Mouse (Mus musculus): ENCODE measurements at regions not wholly inside any gene's neighbourhood (a gene's known extent, or its start where the extent isn't known, plus 50 kb on each side); places are given as distances from the start of the nearest gene placed in this dataset.

DNA sequence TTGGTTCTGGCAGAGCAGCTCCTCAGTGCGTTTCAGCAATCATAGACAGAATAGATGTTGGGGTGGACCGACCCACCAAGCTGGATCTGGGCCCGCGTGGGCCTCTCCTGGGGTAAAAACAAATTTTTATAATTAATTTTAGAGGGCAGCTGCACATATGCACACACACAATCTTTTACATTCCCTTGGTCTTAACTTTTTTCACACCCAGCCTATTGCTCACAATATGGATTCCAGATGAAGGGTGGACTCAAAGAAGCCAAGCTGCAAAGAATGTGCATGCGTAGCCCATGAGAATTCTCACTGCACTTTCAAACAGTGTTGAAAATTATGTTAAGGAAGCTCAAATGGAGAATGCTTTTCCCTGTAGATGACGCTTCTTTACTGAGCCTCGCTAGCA lies 83.3 kb downstream of the Rbm43 start:
- no peak for TF ChIP-seq POLR2A (IDR thresholded peaks at IDR 0.05; ENCODE audit: control insufficient read depth in 1 of 2, insufficient read depth in 1 of 2, low read depth in 1 of 2, low read length in 2 of 2, poor library complexity in 1 of 2)
- TF ChIP-seq CHD1 (IDR thresholded peaks at IDR 0.05; ENCODE audit: low read depth, low read length): no peak
- no peak for TF ChIP-seq CTCF (IDR thresholded peaks at IDR 0.05 in 2 of 3, conservative IDR thresholded peaks at IDR 0.05 in 1 of 3; ENCODE audit: control insufficient read depth in 1 of 3, insufficient read depth in 1 of 3, low read depth in 2 of 3, low read length in 3 of 3, poor library complexity in 1 of 3, severe bottlenecking in 1 of 3)
- TF ChIP-seq EP300 (IDR thresholded peaks at IDR 0.05; ENCODE audit: low read depth in 1 of 2, low read length in 2 of 2): no peak

All from MEL (cell line).